Mouse (Mus musculus) retina, adult 2 months (tissue): ENCODE results near the gene Strbp.

Experiments used
- DNase-seq: peaks from one replicate; pipeline ENCODE4 v3.0.0-alpha.2; 2012; ENCODE audit warnings: low read depth, low spot score

Gene Strbp

GRCm38 (mm10) chr2:37702301-37703172, 1.1 kb downstream of the Strbp start:
- no peak for DNase-seq

- no peak for DNase-seq
These were observed 14.5 kb downstream of the Strbp start for GRCm38 (mm10) chr2:37689064-37689615.

GRCm38 (mm10) chr2:37687031-37687430, 16.6 kb downstream of the Strbp start:
- no peak for DNase-seq

- DNase-seq, result no peak
These were observed 18.8 kb downstream of the Strbp start for GRCm38 (mm10) chr2:37684864-37685263.

GRCm38 (mm10) chr2:37682197-37682811, 21.4 kb downstream of the Strbp start:
- DNase-seq, result no peak

GRCm38 (mm10) chr2:37651086-37651485, 52.6 kb downstream of the Strbp start:
- no peak for DNase-seq

GRCm38 (mm10) chr2:37649590-37649989, 54.1 kb downstream of the Strbp start:
- no peak for DNase-seq

GRCm38 (mm10) chr2:37648966-37649365, 54.7 kb downstream of the Strbp start:
- no peak for DNase-seq

- no peak for DNase-seq
These were observed 80.3 kb downstream of the Strbp start for GRCm38 (mm10) chr2:37623343-37623742.

- no peak for DNase-seq
These were observed 115.7 kb downstream of the Strbp start for GRCm38 (mm10) chr2:37587919-37588318.

- DNase-seq, result no peak
These were observed 125.5 kb downstream of the Strbp start for GRCm38 (mm10) chr2:37578185-37578584.

- DNase-seq, result no peak
These were observed 127.0 kb downstream of the Strbp start for GRCm38 (mm10) chr2:37576661-37577060.

- DNase-seq, result no peak
These were observed 131.5 kb downstream of the Strbp start for GRCm38 (mm10) chr2:37572141-37572540.

- no peak for DNase-seq
These were observed 133.0 kb downstream of the Strbp start for GRCm38 (mm10) chr2:37570703-37571102.

GRCm38 (mm10) chr2:37569888-37570287, 133.8 kb downstream of the Strbp start:
- no peak for DNase-seq

GRCm38 (mm10) chr2:37566035-37566434, 137.6 kb downstream of the Strbp start:
- DNase-seq, result no peak

GRCm38 (mm10) chr2:37565579-37565978, 138.1 kb downstream of the Strbp start:
- DNase-seq, result no peak

- DNase-seq, result no peak
These were observed 147.3 kb downstream of the Strbp start for GRCm38 (mm10) chr2:37556366-37556765.

GRCm38 (mm10) chr2:37549346-37550012, 154.2 kb downstream of the Strbp start:
- DNase-seq, result no peak

GRCm38 (mm10) chr2:37531639-37532038, 172.0 kb downstream of the Strbp start:
- no peak for DNase-seq

- no peak for DNase-seq
These were observed 172.9 kb downstream of the Strbp start for GRCm38 (mm10) chr2:37530766-37531165.

GRCm38 (mm10) chr2:37529397-37529796, 174.3 kb downstream of the Strbp start:
- DNase-seq, result no peak
